8 mouse cellular contexts compared by ENCODE assay signal in genomic region chr17:47738879-47739798, GRCm38 (mm10). TPM values are rescaled to one million over a fixed set of nuclear protein-coding genes. Genes with fewer than 3 reads are reported as not detected.
A peak's percentile ranks its signal among the peaks of the same experiment; 100 is the strongest.
DNase-seq lines count a peak whose midpoint lies in the region; ATAC-seq lines count a peak whose summit lies in the region.

No protein-coding gene starts in this region.

- peak overlapping the region; percentile 12 for H3K9ac ChIP-seq in forebrain, embryonic 13.5 days

- peaks cover 27% of the 10 kb centered on the region for H3K4me1 ChIP-seq in forebrain, embryonic 13.5 days

- H3K4me2 ChIP-seq in forebrain, embryonic 13.5 days, result peak overlapping the region; percentile 91

- H3K9me3 ChIP-seq in forebrain, embryonic 13.5 days (replicated peaks), result no peaks in the 10 kb centered on the region

- H3K36me3 ChIP-seq in forebrain, embryonic 13.5 days (ENCODE audit: poor library complexity, severe bottlenecking), result no peaks in the 10 kb centered on the region

- WGBS in forebrain, embryonic 13.5 days, result 6% methylated on average over 20 of the region's 20 CpGs

- peak; percentile 18 for DNase-seq in layer of hippocampus, adult 9-11 months
- no peak for DNase-seq in layer of hippocampus, adult 11-12 months (ENCODE audit: low spot score)
- peak; percentile 44 to 57 for DNase-seq in kidney, adult 8-10 months
- peak; percentile 54 for DNase-seq in lung, postnatal 36 days
- DNase-seq in spleen, postnatal 36 days (ENCODE audit: low spot score in 2 of 2), result peak; percentile 88 to 90
- DNase-seq in right cerebral cortex, adult 2 months (ENCODE audit: low spot score in 2 of 2), result no peak

- peak overlapping the region; percentile 56 for H3K4me3 ChIP-seq in forebrain, embryonic 13.5 days

- ATAC-seq in forebrain, embryonic 13.5 days, result no peak
- ATAC-seq in granulocyte monocyte progenitor cell, adult 5-6 weeks (replicated peaks; ENCODE audit: poor library complexity, severe bottlenecking), result no peak

- H3K27ac ChIP-seq in forebrain, embryonic 13.5 days, result no peak overlapping the region

- H3K27me3 ChIP-seq in forebrain, embryonic 13.5 days, result peaks cover 34% of the 10 kb centered on the region

RNA-seq across cellular contexts. Expression of gene Tfeb, which starts 2.3 kb away (rescaled TPM):
- 1.5 and 1.7 TPM in 2 replicates for polyA plus RNA-seq in forebrain, embryonic 13.5 days (2015; fragmentation: Nextera tagmentation; extraction: Ambion mirVana)
- 6.7 and 9.4 TPM in 2 replicates for total RNA-seq in granulocyte monocyte progenitor cell, adult 5-6 weeks (2014; fragmentation: Nextera tagmentation)
- 6.9 and 7.8 TPM in 2 replicates for total RNA-seq in granulocyte monocyte progenitor cell, adult 5-6 weeks (2017)

RNA-seq across cellular contexts. Expression of gene Pgc, which starts 12.5 kb away (rescaled TPM):
- polyA plus RNA-seq in forebrain, embryonic 13.5 days (2015; fragmentation: Nextera tagmentation; extraction: Ambion mirVana), result not detected in 2 replicates
- not detected in 2 replicates for total RNA-seq in granulocyte monocyte progenitor cell, adult 5-6 weeks (2014; fragmentation: Nextera tagmentation)
- total RNA-seq in granulocyte monocyte progenitor cell, adult 5-6 weeks (2017), result not detected in 2 replicates

RNA-seq across cellular contexts. Expression of gene Prickle4, which starts 44.6 kb away (rescaled TPM):
- polyA plus RNA-seq in forebrain, embryonic 13.5 days (2015; fragmentation: Nextera tagmentation; extraction: Ambion mirVana), result not detected in 2 replicates
- total RNA-seq in granulocyte monocyte progenitor cell, adult 5-6 weeks (2014; fragmentation: Nextera tagmentation), result not detected in 2 replicates
- total RNA-seq in granulocyte monocyte progenitor cell, adult 5-6 weeks (2017), result 0.62 TPM in 1 of 2 replicates, not detected in the other

RNA-seq across cellular contexts. Expression of gene Gm21981, which starts 44.9 kb away (rescaled TPM):
- 0.21 and 0.54 TPM in 2 replicates for polyA plus RNA-seq in forebrain, embryonic 13.5 days (2015; fragmentation: Nextera tagmentation; extraction: Ambion mirVana)
- total RNA-seq in granulocyte monocyte progenitor cell, adult 5-6 weeks (2014; fragmentation: Nextera tagmentation), result not detected in 2 replicates
- total RNA-seq in granulocyte monocyte progenitor cell, adult 5-6 weeks (2017), result 1.0 TPM in 1 of 2 replicates, not detected in the other

RNA-seq across cellular contexts. Expression of gene Frs3, which starts 50.3 kb away (rescaled TPM):
- polyA plus RNA-seq in forebrain, embryonic 13.5 days (2015; fragmentation: Nextera tagmentation; extraction: Ambion mirVana), result 11.6 and 11.8 TPM in 2 replicates
- total RNA-seq in granulocyte monocyte progenitor cell, adult 5-6 weeks (2014; fragmentation: Nextera tagmentation), result 0.15 TPM in 1 of 2 replicates, not detected in the other
- 0.22 TPM in 1 of 2 replicates, not detected in the other for total RNA-seq in granulocyte monocyte progenitor cell, adult 5-6 weeks (2017)

Comparison
In these comparisons a context has a peak if more than half of its experiments do, and no peak if none do; other contexts are left out.
1. DNase-seq: peak in layer of hippocampus, adult 9-11 months (single experiment), kidney, adult 8-10 months (2 of 2), lung, postnatal 36 days (single experiment) and spleen, postnatal 36 days (2 of 2); none in layer of hippocampus, adult 11-12 months (single experiment) and right cerebral cortex, adult 2 months (0 of 2).